Mouse (Mus musculus): ENCODE data around the gene Brpf1. TPM values are rescaled to one million over a fixed set of nuclear protein-coding genes. Genes with fewer than 3 reads are reported as not detected.

Brpf1 gene
- total and polyA plus RNA-seq, 3 experiments, result 9.9 to 14.4 (median 11.0) TPM

GRCm38 (mm10) chr6:113284931-113285330 lies 22.0 kb upstream of the Brpf1 start:
- no peak overlapping the region for H3K9ac ChIP-seq (ENCODE audit: low read depth, low read length)
- H3K27ac ChIP-seq, result no peak overlapping the region
- H3K4me3 ChIP-seq, result no peak overlapping the region
- H3K27me3 ChIP-seq (ENCODE audit: control insufficient read depth, insufficient read depth, low read length), result peaks cover 9% of the 10 kb centered on the region
- TF ChIP-seq CTCF (IDR thresholded peaks at IDR 0.05) (no peak), POLR2A (IDR thresholded peaks at IDR 0.05; ENCODE audit: insufficient read depth, low read depth, low read length) (no peak)
- 68% methylated on average over 3 of the region's 3 CpGs for WGBS
- DNase-seq, result no peak
- H3K36me3 ChIP-seq (ENCODE audit: control insufficient read depth, insufficient read depth, low read length), result no peaks in the 10 kb centered on the region
- H3K4me1 ChIP-seq (ENCODE audit: control insufficient read depth, insufficient read depth, low read length), result no peaks in the 10 kb centered on the region
- intact Hi-C loops (cut with DNase I), result no loop called here
- H3K79me2 ChIP-seq (replicated peaks; ENCODE audit: control insufficient read depth, insufficient read depth, low read length), result no peaks in the 10 kb centered on the region

GRCm38 (mm10) chr6:113286316-113286715 lies 20.6 kb upstream of the Brpf1 start:
- Histone ChIP-seq H3K79me2 (replicated peaks; ENCODE audit: control insufficient read depth, insufficient read depth, low read length) (no peaks in the 10 kb centered on the region), H3K4me1 (ENCODE audit: control insufficient read depth, insufficient read depth, low read length) (no peaks in the 10 kb centered on the region), H3K27me3 (ENCODE audit: control insufficient read depth, insufficient read depth, low read length) (peaks cover 9% of the 10 kb centered on the region), H3K36me3 (ENCODE audit: control insufficient read depth, insufficient read depth, low read length) (no peaks in the 10 kb centered on the region), H3K27ac (no peak overlapping the region), H3K4me3 (no peak overlapping the region), H3K9ac (ENCODE audit: low read depth, low read length) (no peak overlapping the region)
- intact Hi-C loops (cut with DNase I), result no loop called here
- WGBS, result 59% methylated on average over 1 of the region's 1 CpGs
- TF ChIP-seq EP300 (IDR thresholded peaks at IDR 0.05; ENCODE audit: insufficient read depth, low read depth, low read length), result no peak
- no peak for DNase-seq

GRCm38 (mm10) chr6:113287236-113287635 lies 19.7 kb upstream of the Brpf1 start:
- Histone ChIP-seq H3K36me3 (ENCODE audit: control insufficient read depth, insufficient read depth, low read length) (no peaks in the 10 kb centered on the region), H3K27ac (no peak overlapping the region), H3K79me2 (replicated peaks; ENCODE audit: control insufficient read depth, insufficient read depth, low read length) (no peaks in the 10 kb centered on the region), H3K27me3 (ENCODE audit: control insufficient read depth, insufficient read depth, low read length) (peaks cover 7% of the 10 kb centered on the region), H3K4me1 (ENCODE audit: control insufficient read depth, insufficient read depth, low read length) (no peaks in the 10 kb centered on the region), H3K9ac (ENCODE audit: low read depth, low read length) (no peak overlapping the region), H3K4me3 (no peak overlapping the region)
- 52% methylated on average over 4 of the region's 4 CpGs for WGBS
- TF ChIP-seq POLR2A (IDR thresholded peaks at IDR 0.05; ENCODE audit: insufficient read depth, low read depth, low read length) (no peak), EP300 (IDR thresholded peaks at IDR 0.05; ENCODE audit: insufficient read depth, low read depth, low read length) (no peak), CTCF (IDR thresholded peaks at IDR 0.05) (no peak)
- intact Hi-C loops (cut with DNase I), result no loop called here
- DNase-seq, result no peak

- Histone ChIP-seq H3K4me1 (ENCODE audit: control insufficient read depth, insufficient read depth, low read length) (no peaks in the 10 kb centered on the region), H3K27ac (no peak overlapping the region), H3K79me2 (replicated peaks; ENCODE audit: control insufficient read depth, insufficient read depth, low read length) (no peaks in the 10 kb centered on the region), H3K27me3 (ENCODE audit: control insufficient read depth, insufficient read depth, low read length) (no peaks in the 10 kb centered on the region), H3K36me3 (ENCODE audit: control insufficient read depth, insufficient read depth, low read length) (no peaks in the 10 kb centered on the region), H3K4me3 (no peak overlapping the region), H3K9ac (ENCODE audit: low read depth, low read length) (no peak overlapping the region)
- no peak for TF ChIP-seq POLR2A (IDR thresholded peaks at IDR 0.05; ENCODE audit: insufficient read depth, low read depth, low read length)
- no peak for TF ChIP-seq CTCF (IDR thresholded peaks at IDR 0.05)
- TF ChIP-seq EP300 (IDR thresholded peaks at IDR 0.05; ENCODE audit: insufficient read depth, low read depth, low read length), result no peak
- intact Hi-C loops (cut with DNase I), result no loop called here
- DNase-seq, result no peak
- 88% methylated on average over 15 of the region's 15 CpGs for WGBS
These were observed 17.6 kb upstream of the Brpf1 start for GRCm38 (mm10) chr6:113289346-113289745.

GRCm38 (mm10) chr6:113290346-113290745 lies 16.6 kb upstream of the Brpf1 start:
- H3K79me2 ChIP-seq (replicated peaks; ENCODE audit: control insufficient read depth, insufficient read depth, low read length), result no peaks in the 10 kb centered on the region
- intact Hi-C loops (cut with DNase I), result no loop called here
- no peaks in the 10 kb centered on the region for H3K27me3 ChIP-seq (ENCODE audit: control insufficient read depth, insufficient read depth, low read length)
- 68% methylated on average over 6 of the region's 6 CpGs for WGBS
- H3K4me3 ChIP-seq, result no peak overlapping the region
- no peaks in the 10 kb centered on the region for H3K4me1 ChIP-seq (ENCODE audit: control insufficient read depth, insufficient read depth, low read length)
- no peaks in the 10 kb centered on the region for H3K36me3 ChIP-seq (ENCODE audit: control insufficient read depth, insufficient read depth, low read length)
- H3K9ac ChIP-seq (ENCODE audit: low read depth, low read length), result no peak overlapping the region
- TF ChIP-seq EP300 (IDR thresholded peaks at IDR 0.05; ENCODE audit: insufficient read depth, low read depth, low read length), result no peak
- TF ChIP-seq CTCF (IDR thresholded peaks at IDR 0.05), result no peak
- no peak for TF ChIP-seq POLR2A (IDR thresholded peaks at IDR 0.05; ENCODE audit: insufficient read depth, low read depth, low read length)
- DNase-seq, result no peak
- no peak overlapping the region for H3K27ac ChIP-seq

GRCm38 (mm10) chr6:113292938-113293337 lies 14.0 kb upstream of the Brpf1 start:
- no peaks in the 10 kb centered on the region for H3K79me2 ChIP-seq (replicated peaks; ENCODE audit: control insufficient read depth, insufficient read depth, low read length)
- H3K27me3 ChIP-seq (ENCODE audit: control insufficient read depth, insufficient read depth, low read length), result no peaks in the 10 kb centered on the region
- H3K36me3 ChIP-seq (ENCODE audit: control insufficient read depth, insufficient read depth, low read length), result no peaks in the 10 kb centered on the region
- 26% methylated on average over 5 of the region's 5 CpGs for WGBS
- no peaks in the 10 kb centered on the region for H3K4me1 ChIP-seq (ENCODE audit: control insufficient read depth, insufficient read depth, low read length)
- H3K9ac ChIP-seq (ENCODE audit: low read depth, low read length), result no peak overlapping the region
- H3K4me3 ChIP-seq, result no peak overlapping the region
- DNase-seq, result no peak
- no peak for TF ChIP-seq EP300 (IDR thresholded peaks at IDR 0.05; ENCODE audit: insufficient read depth, low read depth, low read length)
- no peak for TF ChIP-seq POLR2A (IDR thresholded peaks at IDR 0.05; ENCODE audit: insufficient read depth, low read depth, low read length)
- no peak for TF ChIP-seq CTCF (IDR thresholded peaks at IDR 0.05)
- intact Hi-C loops (cut with DNase I), result no loop called here
- no peak overlapping the region for H3K27ac ChIP-seq
